Mouse (Mus musculus) bone marrow, adult 2 months (tissue): ENCODE results near the gene Tcp10a.
"Not testable (repeated sequence)": the region's sequence is repeated elsewhere in the genome, so short reads cannot be mapped to it uniquely, and the experiment has no call there.

Source experiments
- CTCF ChIP-seq: fragments of 200-500 bp; IDR thresholded peaks from 2 replicates; pipeline ENCODE4 v1.5.1; 2011; ENCODE audit warnings: low read length, control low read depth; ENCODE audit not compliant: control insufficient read depth, insufficient read depth
- POLR2A ChIP-seq: fragments of 200-500 bp; IDR thresholded peaks from 2 replicates; pipeline ENCODE4 v1.6.1; 2011; ENCODE audit warnings: low read depth, mild to moderate bottlenecking, control low read depth, low read length, borderline replicate concordance; ENCODE audit not compliant: control insufficient read depth

GRCm38 (mm10) chr17:7388341-7388957, 64.0 kb downstream of the Tcp10a start:
- TF ChIP-seq CTCF, POLR2A: not testable (repeated sequence)
